Mouse (Mus musculus) intestine, embryonic 16.5 days (tissue): Measurements from ENCODE around the gene Ugt1a10. TPM values are rescaled to one million over a fixed set of nuclear protein-coding genes. Genes with fewer than 3 reads are reported as not detected.

ENCODE experiments used
- ATAC-seq: fragments of 200-750 bp; cut with Nextera tagmentation; 2 replicates; pipeline ENCODE4 v1.8.0; 2017; ENCODE audit warnings: moderate TSS enrichment, moderate library complexity
- H3K27ac ChIP-seq: fragments of 300-500 bp; sonication (generic); 2 replicates; pipeline ENCODE4 v1.5.1; 2014; ENCODE audit warnings: mild to moderate bottlenecking, low read length
- H3K27me3 ChIP-seq: fragments of 300-500 bp; sonication (generic); replicated peaks from 2 replicates; pipeline ENCODE4 v1.6.1; 2014; ENCODE audit warnings: low read length, control low read depth, mixed read lengths; ENCODE audit not compliant: control insufficient read depth, insufficient read depth
- H3K36me3 ChIP-seq: fragments of 300-500 bp; sonication (generic); 2 replicates; pipeline ENCODE4 v1.6.1; 2014; ENCODE audit warnings: low read length, control low read depth; ENCODE audit not compliant: control insufficient read depth, insufficient read depth
- H3K4me1 ChIP-seq: fragments of 300-500 bp; sonication (generic); 2 replicates; pipeline ENCODE4 v1.6.1; 2014; ENCODE audit warnings: low read length, control low read depth, mixed read lengths; ENCODE audit not compliant: control insufficient read depth, insufficient read depth
- H3K4me2 ChIP-seq: fragments of 300-500 bp; sonication (generic); 2 replicates; pipeline ENCODE4 v1.6.1; 2014; ENCODE audit warnings: low read depth, low read length, control low read depth
- H3K4me3 ChIP-seq: fragments of 300-500 bp; sonication (generic); 2 replicates; pipeline ENCODE4 v1.5.1; 2014; ENCODE audit warnings: mild to moderate bottlenecking, low read length
- H3K9ac ChIP-seq: fragments of 300-500 bp; sonication (generic); 2 replicates; pipeline ENCODE4 v1.6.1; 2014; ENCODE audit warnings: low read depth, low read length
- H3K9me3 ChIP-seq: fragments of 300-500 bp; sonication (generic); 2 replicates; pipeline ENCODE4 v1.6.1; 2016; ENCODE audit warnings: low read length, control low read depth; ENCODE audit not compliant: control insufficient read depth
- WGBS: fragments of 180-500 bp; shearing (Covaris S2); extraction: QIAGEN DNeasy Blood & Tissue Kit; methylation state at CpG from one replicate; pipeline ENCODE4 v1.1.7; 2014; 5-methylcytosine and 5-hydroxymethylcytosine counted together
- polyA plus RNA-seq: library from polyadenylated mRNA; unstranded; fragments of >200 nt; fragmentation: Nextera tagmentation; extraction: Ambion mirVana; gene quantifications from 2 replicates; pipeline ENCODE4 v1.2.1, GENCODE M21; 2015

Gene Ugt1a10
- polyA plus RNA-seq, 1 experiment from 2014 or later = not detected

DNA sequence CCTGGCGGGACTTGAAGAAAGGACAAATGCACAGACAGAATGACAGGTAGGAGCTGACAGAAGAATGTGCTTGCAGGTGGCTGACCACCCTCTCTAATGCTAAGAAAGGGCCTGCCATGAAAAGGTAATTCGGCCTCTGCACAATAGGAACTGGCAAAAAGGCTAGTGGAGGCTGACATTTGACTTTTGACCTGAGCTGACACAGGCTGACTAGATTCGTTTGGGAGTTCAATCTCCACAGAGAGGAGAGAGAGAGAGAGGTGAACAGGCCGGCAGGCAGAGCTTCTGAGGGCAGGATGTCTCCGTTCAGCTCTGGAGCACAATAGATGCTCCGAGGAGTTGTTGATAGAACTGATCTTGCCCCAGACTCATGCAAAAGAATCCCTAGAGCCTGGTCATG, 191.2 kb downstream of the Ugt1a10 start:
- ATAC-seq = no peak
- H3K4me1 ChIP-seq = no peaks in the 10 kb centered on the region
- no peak overlapping the region for H3K27ac ChIP-seq
- no peaks in the 10 kb centered on the region for H3K36me3 ChIP-seq
- H3K9me3 ChIP-seq = peaks cover 58% of the 10 kb centered on the region
- no peak overlapping the region for H3K4me2 ChIP-seq
- no peaks in the 10 kb centered on the region for H3K27me3 ChIP-seq
- no peak overlapping the region for H3K9ac ChIP-seq
- no peak overlapping the region for H3K4me3 ChIP-seq
- WGBS = 49% methylated on average over 6 of the region's 6 CpGs

DNA sequence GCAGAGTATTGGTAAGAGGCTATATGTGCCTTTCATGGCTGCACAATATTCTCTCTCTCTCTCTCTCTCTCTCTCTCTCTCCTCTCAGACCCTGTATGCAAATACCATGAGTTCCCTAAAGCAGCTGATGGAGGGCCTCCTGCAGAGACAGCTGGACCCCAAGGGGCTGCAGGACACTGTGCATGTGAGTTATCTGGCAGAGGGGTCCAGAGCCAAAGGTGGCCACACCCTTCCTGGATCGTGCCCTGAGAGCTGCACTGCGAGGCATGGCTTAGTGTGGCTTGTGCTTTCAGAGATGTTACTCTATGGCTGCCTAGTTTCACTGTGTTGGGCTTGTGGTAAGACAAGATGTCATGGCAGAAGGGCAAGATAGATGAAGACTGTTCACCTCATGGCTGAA, 192.5 kb downstream of the Ugt1a10 start:
- Histone ChIP-seq H3K4me2 (no peak overlapping the region), H3K4me3 (no peak overlapping the region), H3K9me3 (peaks cover 51% of the 10 kb centered on the region), H3K9ac (no peak overlapping the region), H3K27me3 (no peaks in the 10 kb centered on the region), H3K36me3 (no peaks in the 10 kb centered on the region), H3K27ac (no peak overlapping the region), H3K4me1 (no peaks in the 10 kb centered on the region)
- WGBS = 58% methylated on average over 2 of the region's 2 CpGs
- no peak for ATAC-seq

DNA sequence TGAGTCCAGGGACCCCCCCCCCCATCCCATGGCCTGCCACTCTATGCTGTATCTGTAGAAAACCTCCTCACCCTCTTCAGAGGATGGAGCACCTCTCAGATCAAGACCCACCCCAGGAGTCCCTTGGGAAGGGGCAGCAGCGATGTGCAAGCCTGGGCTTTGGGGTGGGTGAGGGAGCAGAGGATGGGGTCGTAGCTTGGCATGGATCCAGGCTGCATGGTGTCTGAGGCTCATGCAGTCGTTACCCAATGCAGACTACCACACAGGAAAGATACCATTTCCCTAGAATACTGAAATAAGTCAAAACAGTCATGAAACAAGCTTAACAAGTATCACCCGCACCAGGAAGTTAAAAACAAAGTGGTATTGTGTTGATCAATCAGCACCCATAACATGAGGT, 193.5 kb downstream of the Ugt1a10 start:
- H3K9me3 ChIP-seq = peaks cover 44% of the 10 kb centered on the region
- H3K9ac ChIP-seq = no peak overlapping the region
- no peak overlapping the region for H3K27ac ChIP-seq
- H3K4me1 ChIP-seq = no peaks in the 10 kb centered on the region
- H3K36me3 ChIP-seq = no peaks in the 10 kb centered on the region
- H3K4me2 ChIP-seq = no peak overlapping the region
- WGBS = 68% methylated on average over 4 of the region's 4 CpGs
- no peaks in the 10 kb centered on the region for H3K27me3 ChIP-seq
- no peak for ATAC-seq
- no peak overlapping the region for H3K4me3 ChIP-seq

GRCm38 (mm10) chr1:88249596-88249995, 194.4 kb downstream of the Ugt1a10 start:
- no peak overlapping the region for H3K4me2 ChIP-seq
- H3K9ac ChIP-seq = no peak overlapping the region
- H3K27ac ChIP-seq = no peak overlapping the region
- 76% methylated on average over 7 of the region's 7 CpGs for WGBS
- no peaks in the 10 kb centered on the region for H3K27me3 ChIP-seq
- no peak overlapping the region for H3K4me3 ChIP-seq
- H3K36me3 ChIP-seq = no peaks in the 10 kb centered on the region
- H3K9me3 ChIP-seq = peaks cover 38% of the 10 kb centered on the region
- no peaks in the 10 kb centered on the region for H3K4me1 ChIP-seq
- ATAC-seq = no peak

DNA sequence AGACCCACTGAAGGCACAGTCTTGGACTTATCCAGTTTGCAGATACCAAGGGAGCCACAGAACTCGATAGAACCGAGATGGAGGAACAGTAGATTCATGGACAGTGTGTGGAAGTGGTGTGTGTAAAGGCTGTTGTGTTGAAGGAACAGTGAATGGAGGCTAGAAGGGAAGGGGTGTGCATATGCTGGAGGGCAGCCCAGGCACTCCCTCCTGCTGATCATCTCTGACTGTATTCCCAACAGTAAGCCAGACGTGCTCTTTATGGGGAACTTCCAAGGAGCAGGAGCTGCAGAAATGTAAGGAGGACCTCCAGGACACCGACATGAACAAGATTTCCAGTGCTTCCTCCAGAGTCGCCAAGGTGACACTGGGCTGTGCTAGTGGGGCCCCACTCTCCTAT, 194.8 kb downstream of the Ugt1a10 start:
- H3K27ac ChIP-seq = no peak overlapping the region
- H3K4me1 ChIP-seq = no peaks in the 10 kb centered on the region
- H3K36me3 ChIP-seq = no peaks in the 10 kb centered on the region
- H3K9ac ChIP-seq = no peak overlapping the region
- no peak overlapping the region for H3K4me3 ChIP-seq
- ATAC-seq = no peak
- 79% methylated on average over 5 of the region's 5 CpGs for WGBS
- no peaks in the 10 kb centered on the region for H3K27me3 ChIP-seq
- peaks cover 34% of the 10 kb centered on the region for H3K9me3 ChIP-seq
- H3K4me2 ChIP-seq = no peak overlapping the region

DNA sequence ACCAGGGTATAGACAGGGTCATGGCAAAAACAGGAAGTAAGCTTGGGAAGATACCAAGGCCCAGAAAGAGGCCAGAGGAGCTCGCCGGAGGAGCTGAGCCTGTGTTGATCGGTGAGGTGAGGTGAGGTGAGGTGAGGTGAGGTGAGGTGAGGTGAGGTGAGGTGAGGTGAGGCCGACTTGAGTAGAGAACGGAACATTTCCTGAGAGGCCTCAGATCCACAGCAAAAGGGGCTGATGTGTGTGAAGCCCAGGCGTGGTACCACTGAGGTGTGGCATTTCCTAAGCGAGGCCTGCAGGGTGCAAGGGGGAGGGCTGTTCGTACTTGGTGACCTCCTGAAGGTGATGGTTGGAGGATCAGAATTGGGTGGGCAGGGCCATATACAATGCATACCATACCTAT, 197.9 kb downstream of the Ugt1a10 start:
- WGBS = 73% methylated on average over 8 of the region's 8 CpGs
- no peak overlapping the region for H3K4me2 ChIP-seq
- ATAC-seq = peak; percentile 22
- no peaks in the 10 kb centered on the region for H3K4me1 ChIP-seq
- H3K27me3 ChIP-seq = no peaks in the 10 kb centered on the region
- H3K36me3 ChIP-seq = no peaks in the 10 kb centered on the region
- H3K27ac ChIP-seq = no peak overlapping the region
- no peak overlapping the region for H3K9ac ChIP-seq
- H3K9me3 ChIP-seq = peaks cover 35% of the 10 kb centered on the region
- no peak overlapping the region for H3K4me3 ChIP-seq

GRCm38 (mm10) chr1:88253540-88253939, 198.4 kb downstream of the Ugt1a10 start:
- no peak overlapping the region for H3K4me2 ChIP-seq
- ATAC-seq = peak; percentile 52
- WGBS = 71% methylated on average over 6 of the region's 6 CpGs
- H3K4me1 ChIP-seq = no peaks in the 10 kb centered on the region
- H3K27me3 ChIP-seq = no peaks in the 10 kb centered on the region
- H3K9ac ChIP-seq = no peak overlapping the region
- peaks cover 34% of the 10 kb centered on the region for H3K9me3 ChIP-seq
- no peak overlapping the region for H3K4me3 ChIP-seq
- H3K36me3 ChIP-seq = no peaks in the 10 kb centered on the region
- H3K27ac ChIP-seq = no peak overlapping the region

- ATAC-seq = no peak
- no peak overlapping the region for H3K4me3 ChIP-seq
- no peaks in the 10 kb centered on the region for H3K36me3 ChIP-seq
- no peak overlapping the region for H3K9ac ChIP-seq
- H3K4me1 ChIP-seq = 0 out of 2 replicates have a peak, but pooled peaks cover 2% of the 10 kb centered on the region
- H3K9me3 ChIP-seq = peaks cover 21% of the 10 kb centered on the region
- H3K4me2 ChIP-seq = no peak overlapping the region
- 86% methylated on average over 12 of the region's 12 CpGs for WGBS
- no peak overlapping the region for H3K27ac ChIP-seq
- H3K27me3 ChIP-seq = no peaks in the 10 kb centered on the region
Measured at GRCm38 (mm10) chr1:88254793-88255465, 199.7 kb downstream of the Ugt1a10 start.

GRCm38 (mm10) chr1:88255466-88255857, 200.3 kb downstream of the Ugt1a10 start:
- ATAC-seq = no peak
- H3K36me3 ChIP-seq = peaks cover under 1% of the 10 kb centered on the region; the same call in 1 of the 2 replicates
- no peak overlapping the region for H3K4me2 ChIP-seq
- no peaks in the 10 kb centered on the region for H3K27me3 ChIP-seq
- H3K9ac ChIP-seq = no peak overlapping the region
- H3K27ac ChIP-seq = no peak overlapping the region
- peaks cover 16% of the 10 kb centered on the region; the same call in 1 of the 2 replicates for H3K9me3 ChIP-seq
- H3K4me3 ChIP-seq = no peak overlapping the region
- WGBS = 58% methylated on average over 2 of the region's 2 CpGs
- 0 out of 2 replicates have a peak, but pooled peaks cover 5% of the 10 kb centered on the region for H3K4me1 ChIP-seq
